Mouse (Mus musculus): Measurements from ENCODE around the gene Gtf2i.

Gene Gtf2i

GRCm38 (mm10) chr5:134277109-134277508 lies 37.5 kb downstream of the Gtf2i start:
- DNase-seq (ENCODE audit: low read depth, low spot score) = no peak

DNA sequence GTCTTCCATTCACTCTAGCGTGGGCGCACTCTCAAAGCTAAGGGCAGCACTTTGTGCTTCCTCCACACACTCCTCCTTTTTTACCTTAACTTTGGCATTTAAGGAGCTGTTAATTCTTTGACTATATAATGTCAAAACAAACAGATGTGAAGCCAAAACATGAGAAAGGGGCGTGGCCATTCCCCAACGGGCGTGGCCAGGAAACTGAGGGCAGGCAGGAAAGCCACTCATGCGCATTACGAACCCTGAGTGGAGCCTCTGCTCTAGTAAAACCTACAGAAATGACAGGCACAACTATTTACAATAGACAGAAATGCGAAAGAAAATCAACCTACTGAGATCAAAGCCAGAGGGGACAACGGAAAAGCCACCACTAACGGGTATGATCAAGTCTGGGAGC lies 39.0 kb downstream of the Gtf2i start:
- no peak for DNase-seq (ENCODE audit: low read depth, low spot score)

- DNase-seq (ENCODE audit: low read depth, low spot score) = no peak
Measured at GRCm38 (mm10) chr5:134275021-134275420, 39.5 kb downstream of the Gtf2i start.

- no peak for DNase-seq (ENCODE audit: low read depth, low spot score)
Measured at GRCm38 (mm10) chr5:134273761-134274160, 40.8 kb downstream of the Gtf2i start.

- DNase-seq (ENCODE audit: low read depth, low spot score) = no peak
Measured at GRCm38 (mm10) chr5:134272761-134273160, 41.8 kb downstream of the Gtf2i start.

DNA sequence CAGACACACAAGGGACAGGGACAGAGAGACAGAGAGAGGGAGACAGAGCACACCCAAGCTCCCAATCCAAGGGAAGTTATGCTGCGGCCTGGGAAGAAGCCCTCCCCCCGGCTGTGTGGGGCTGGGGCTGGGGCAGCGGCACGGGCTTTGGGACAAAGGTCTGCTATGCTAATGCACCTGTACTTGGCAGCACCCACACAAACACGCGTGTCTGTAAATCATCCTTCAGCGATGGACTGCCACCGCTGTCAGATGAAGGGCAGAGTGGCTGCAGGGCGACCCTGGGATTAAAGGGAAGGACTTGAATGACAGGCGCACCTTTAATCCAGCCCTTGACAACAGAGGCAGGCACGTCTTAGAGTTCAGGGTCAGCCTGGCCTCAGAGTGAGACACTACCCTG lies 43.1 kb downstream of the Gtf2i start:
- no peak for DNase-seq (ENCODE audit: low read depth, low spot score)

DNA sequence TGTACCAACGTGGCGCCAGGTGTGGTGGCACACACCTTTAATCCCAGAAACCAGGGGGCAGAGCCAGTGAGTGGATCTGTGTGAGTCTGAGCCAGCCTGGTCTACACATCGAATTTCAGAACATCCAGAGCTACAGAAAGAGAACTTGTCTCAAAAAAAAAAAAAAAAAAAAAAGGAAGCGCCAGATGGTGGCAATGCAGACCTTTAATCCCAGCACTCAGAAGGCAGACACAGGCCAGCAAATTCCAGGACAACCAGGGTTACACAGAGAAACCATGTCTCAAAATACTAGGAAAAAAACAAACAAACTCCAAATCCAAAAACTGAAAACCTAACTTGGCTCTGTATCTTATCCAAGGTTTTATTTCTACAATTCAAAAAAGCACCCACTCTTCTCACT lies 44.0 kb downstream of the Gtf2i start:
- DNase-seq (ENCODE audit: low read depth, low spot score) = no peak

GRCm38 (mm10) chr5:134269751-134270150 lies 44.8 kb downstream of the Gtf2i start:
- no peak for DNase-seq (ENCODE audit: low read depth, low spot score)

- DNase-seq (ENCODE audit: low read depth, low spot score) = no peak
Measured at GRCm38 (mm10) chr5:134268751-134269150, 45.8 kb downstream of the Gtf2i start.

GRCm38 (mm10) chr5:134266404-134266803 lies 48.2 kb downstream of the Gtf2i start:
- DNase-seq (ENCODE audit: low read depth, low spot score) = no peak

DNA sequence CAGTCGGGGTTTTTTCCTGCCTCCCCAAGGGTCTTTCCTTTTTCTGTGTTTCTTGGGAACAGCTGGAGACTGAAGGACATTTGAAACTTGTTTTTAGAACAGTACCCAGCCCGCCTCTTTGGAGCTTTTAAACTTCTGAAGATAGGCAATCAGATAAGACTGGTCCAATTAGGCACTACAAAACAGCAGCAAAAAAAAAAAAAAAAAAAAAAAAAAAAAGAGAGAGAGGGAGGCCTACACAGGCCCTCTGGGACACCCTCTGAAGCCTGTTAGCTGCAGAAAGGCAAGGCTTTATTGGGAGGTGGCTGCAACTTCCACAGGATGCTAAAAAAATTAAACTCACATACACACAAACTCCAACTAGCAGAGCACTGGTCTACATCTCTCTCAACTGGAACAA lies 48.7 kb downstream of the Gtf2i start:
- no peak for DNase-seq (ENCODE audit: low read depth, low spot score)

DNA sequence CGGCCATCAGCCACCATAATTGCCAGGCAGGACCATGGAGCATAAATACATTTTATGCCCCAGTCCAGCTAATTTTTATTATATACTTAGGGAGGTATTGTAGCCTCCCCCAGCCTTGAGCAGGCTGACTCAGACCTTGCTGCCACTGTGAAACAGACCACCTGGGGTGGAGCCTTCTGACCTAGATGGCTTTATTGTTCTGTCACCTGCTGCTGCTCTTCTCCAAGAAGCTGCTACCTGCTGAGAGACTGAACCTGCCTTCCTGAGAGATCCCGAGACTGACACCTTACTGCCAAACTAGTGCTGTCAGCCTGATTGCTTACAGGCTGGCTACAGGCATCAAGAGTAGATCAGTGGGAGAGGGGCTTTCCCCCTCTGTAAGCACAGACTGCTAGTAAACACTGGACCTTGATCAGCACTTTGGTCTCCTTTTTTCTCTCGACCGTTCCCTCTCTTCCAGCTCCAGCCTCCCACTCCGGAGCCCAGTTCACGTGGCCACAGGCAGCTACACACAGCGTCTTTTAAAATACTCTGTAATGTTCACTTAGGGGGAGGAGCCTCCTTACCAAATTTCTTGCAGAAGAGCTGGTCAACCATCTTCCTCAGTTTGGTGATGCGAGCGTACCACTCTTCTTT lies 54.4 kb downstream of the Gtf2i start:
- DNase-seq (ENCODE audit: low read depth, low spot score) = no peak

DNA sequence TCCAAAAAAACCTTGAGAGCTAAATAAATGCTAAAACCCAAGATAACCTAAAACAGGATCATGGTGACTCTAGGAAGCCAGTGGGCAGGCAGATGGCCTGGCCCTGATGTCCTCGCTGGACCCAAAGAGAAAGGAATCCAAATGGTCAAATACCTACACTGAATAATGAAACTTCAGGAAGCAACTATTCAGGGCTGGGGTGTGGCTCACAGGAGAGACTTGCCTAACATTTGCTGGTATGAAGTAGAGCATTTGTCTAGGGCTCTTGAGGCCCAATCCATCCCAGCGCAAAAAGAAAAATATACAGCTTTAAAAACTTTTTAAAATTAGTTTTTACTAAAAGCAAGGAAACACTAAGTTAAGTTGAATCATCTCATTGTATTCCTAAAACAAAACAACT lies 55.6 kb downstream of the Gtf2i start:
- DNase-seq (ENCODE audit: low read depth, low spot score) = no peak

DNA sequence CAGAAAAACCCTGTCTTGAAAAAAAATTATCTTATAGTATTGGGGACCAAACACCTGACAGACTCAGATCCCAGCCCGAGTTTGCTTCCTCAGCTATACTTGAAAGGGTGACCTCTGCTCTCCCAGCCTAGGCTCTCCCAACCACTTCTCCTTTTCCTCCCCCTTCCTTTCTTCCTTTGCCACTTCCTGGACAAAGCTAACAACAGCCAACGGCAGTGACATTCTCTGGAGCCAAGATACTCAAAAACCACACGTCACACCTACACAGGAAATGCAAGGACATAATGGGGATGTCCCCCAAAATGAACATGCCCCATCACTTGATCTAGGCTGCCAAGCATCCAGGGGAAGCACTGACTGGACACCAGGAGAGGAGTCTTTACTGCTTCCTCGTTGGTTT lies 56.2 kb downstream of the Gtf2i start:
- DNase-seq (ENCODE audit: low read depth, low spot score) = no peak

DNA sequence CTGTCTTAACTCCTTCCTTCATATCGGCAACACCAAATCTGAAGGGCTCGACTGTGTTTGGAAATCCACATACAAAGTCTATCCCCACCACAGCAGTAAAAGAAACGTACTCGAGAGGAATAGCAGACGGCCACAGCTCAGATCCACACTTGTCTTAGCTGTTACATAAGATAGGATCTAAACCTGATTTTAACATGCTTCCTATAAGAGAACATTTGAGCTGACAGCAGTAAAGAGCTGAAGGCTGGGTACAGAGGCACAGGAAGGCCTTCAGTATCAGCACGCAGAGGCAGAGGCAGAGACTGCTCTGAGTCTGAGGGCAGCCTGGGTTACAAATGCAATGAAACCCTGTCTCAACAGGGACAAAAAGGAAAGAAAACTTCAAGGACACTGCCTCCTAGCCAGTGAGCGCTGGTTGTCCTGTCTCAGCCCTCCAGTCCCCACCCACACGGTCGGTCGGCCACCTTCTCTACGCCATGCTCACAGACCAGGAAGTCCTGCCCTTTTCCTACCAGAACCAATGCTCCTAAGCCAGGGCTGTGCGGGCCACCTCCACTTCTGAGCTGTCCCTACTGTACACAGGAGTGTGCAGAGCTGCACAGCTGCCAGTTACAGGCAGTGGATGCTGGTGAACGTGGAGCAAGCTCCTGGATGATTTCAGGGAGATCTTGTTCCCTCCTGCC lies 57.1 kb downstream of the Gtf2i start:
- DNase-seq (ENCODE audit: low read depth, low spot score) = no peak

DNA sequence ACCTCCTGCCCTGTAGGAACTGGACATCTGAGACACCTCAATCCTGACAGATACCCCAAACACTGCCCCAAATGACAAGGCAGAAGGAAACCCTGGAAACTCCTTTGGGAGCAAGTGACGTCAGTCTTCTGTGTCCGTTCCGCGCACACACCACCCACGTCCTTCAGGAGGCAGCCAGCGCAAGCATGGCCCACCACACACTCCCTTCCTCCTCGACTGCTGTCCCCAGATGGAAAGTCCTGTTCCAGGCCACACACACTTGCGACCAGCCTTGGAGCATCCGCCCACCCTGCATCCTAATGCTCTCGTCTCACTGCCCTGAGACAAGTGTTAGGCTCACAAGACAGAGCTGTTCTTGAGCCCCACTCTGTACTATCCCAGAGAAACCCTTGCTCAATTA lies 59.3 kb downstream of the Gtf2i start:
- no peak for DNase-seq (ENCODE audit: low read depth, low spot score)

GRCm38 (mm10) chr5:134253806-134254205 lies 60.8 kb downstream of the Gtf2i start:
- DNase-seq (ENCODE audit: low read depth, low spot score) = no peak

- DNase-seq (ENCODE audit: low read depth, low spot score) = no peak
Measured at GRCm38 (mm10) chr5:134251083-134251482, 63.5 kb downstream of the Gtf2i start.

- no peak for DNase-seq (ENCODE audit: low read depth, low spot score)
Measured at GRCm38 (mm10) chr5:134250601-134251000, 64.0 kb downstream of the Gtf2i start.

DNA sequence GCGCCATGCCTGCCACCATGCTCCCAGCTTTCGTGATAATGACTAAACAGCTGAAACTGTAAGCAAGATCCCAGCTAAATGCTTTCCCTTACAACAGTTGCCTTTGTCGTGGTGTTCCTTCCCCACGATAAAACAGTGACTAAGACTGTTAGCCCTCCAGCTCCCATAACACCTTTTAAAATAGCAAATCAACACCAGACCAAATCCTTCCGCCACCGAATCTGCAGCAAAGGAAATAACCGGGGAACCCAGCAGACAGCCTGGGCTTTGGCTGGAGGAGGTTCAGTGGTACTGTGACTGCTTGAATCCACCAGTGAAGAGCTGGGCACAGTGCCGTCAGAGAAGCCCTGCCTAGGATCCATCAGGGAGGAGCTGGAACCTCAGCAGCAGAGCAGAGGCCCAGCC lies 65.3 kb downstream of the Gtf2i start:
- DNase-seq (ENCODE audit: low read depth, low spot score) = no peak

- no peak for DNase-seq (ENCODE audit: low read depth, low spot score)
Measured at GRCm38 (mm10) chr5:134248608-134249244, 65.8 kb downstream of the Gtf2i start.

DNA sequence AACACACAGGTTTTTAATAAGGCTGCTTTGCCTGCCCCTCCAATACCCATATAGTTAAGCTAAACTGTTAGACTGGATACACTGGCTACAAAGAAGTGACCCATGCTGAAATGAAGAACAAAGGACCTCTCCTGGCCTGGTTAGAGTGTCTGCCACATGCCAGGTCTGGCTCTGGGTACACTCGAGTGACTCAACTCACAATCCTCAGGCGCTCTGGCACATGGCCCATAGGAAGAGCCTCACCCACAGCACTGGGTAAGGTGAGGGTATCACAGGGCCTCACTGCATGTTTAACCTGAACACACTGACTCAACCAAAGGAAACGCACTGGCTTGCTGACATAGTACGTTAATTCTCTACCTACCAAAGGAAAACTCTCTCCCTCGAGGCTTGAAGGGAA lies 68.4 kb downstream of the Gtf2i start:
- DNase-seq (ENCODE audit: low read depth, low spot score) = no peak

- DNase-seq (ENCODE audit: low read depth, low spot score) = no peak
Measured at GRCm38 (mm10) chr5:134244890-134245289, 69.7 kb downstream of the Gtf2i start.

All from forelimb bud, embryonic 11.5 days (tissue).